Mouse (Mus musculus) MEL (cell line): ENCODE data around the gene Nsun3. TPM values are rescaled to one million over a fixed set of nuclear protein-coding genes. Genes with fewer than 3 reads are reported as not detected.

ENCODE experiments used
- DNase-seq: peaks from one replicate; pipeline ENCODE4 v3.0.0; 2011; ENCODE audit warnings: low read depth, low spot score
- H3K27ac ChIP-seq: 2 replicates; pipeline ENCODE4 v1.5.1; 2012; ENCODE audit warnings: low read depth, mild to moderate bottlenecking, control low read depth, low read length, moderate library complexity; ENCODE audit not compliant: control insufficient read depth
- H3K27me3 ChIP-seq, 2 experiments: fragments of 150-350 bp in 1 of 2; sonication (generic) in 1 of 2; 2 replicates each; pipeline ENCODE4 v1.6.1; 2012; ENCODE audit warnings: low read length in 2 of 2, mild to moderate bottlenecking in 2 of 2, improper control_type of control experiment in 1 of 2, moderate library complexity in 1 of 2; ENCODE audit not compliant: insufficient read depth in 2 of 2, control insufficient read depth in 1 of 2
- H3K36me3 ChIP-seq, 2 experiments: 2 replicates each; pipeline ENCODE4 v1.6.1; 2012 to 2014; ENCODE audit warnings: low read length in 2 of 2, improper control_type of control experiment in 1 of 2, inconsistent platforms in 1 of 2, mild to moderate bottlenecking in 1 of 2; ENCODE audit not compliant: insufficient read depth in 2 of 2, control insufficient read depth in 1 of 2
- H3K4me1 ChIP-seq, 2 experiments: fragments of 150-350 bp in 1 of 2; sonication (generic) in 1 of 2; 2 replicates each; pipeline ENCODE4 v1.6.1; 2012; ENCODE audit warnings: low read length in 2 of 2, improper control_type of control experiment in 1 of 2, mild to moderate bottlenecking in 1 of 2; ENCODE audit not compliant: insufficient read depth in 2 of 2, control insufficient read depth in 1 of 2
- H3K4me3 ChIP-seq, 2 experiments: fragments of 150-350 bp in 1 of 2; sonication (generic) in 1 of 2; 2 replicates each; pipeline ENCODE4 v1.5.1; 2012; ENCODE audit warnings: low read depth in 2 of 2, low read length in 2 of 2, mild to moderate bottlenecking in 2 of 2, moderate library complexity in 2 of 2, control low read depth in 1 of 2, improper control_type of control experiment in 1 of 2; ENCODE audit not compliant: control insufficient read depth in 1 of 2, insufficient read depth in 1 of 2
- H3K79me2 ChIP-seq: 2 replicates; pipeline ENCODE4 v1.6.1; 2012; ENCODE audit warnings: mild to moderate bottlenecking, low read length, moderate library complexity; ENCODE audit not compliant: control insufficient read depth, poor library complexity, insufficient read depth
- H3K9ac ChIP-seq: 2 replicates; pipeline ENCODE4 v1.6.1; 2012; ENCODE audit warnings: low read depth, mild to moderate bottlenecking, control low read depth, low read length, moderate library complexity; ENCODE audit not compliant: control insufficient read depth, poor library complexity, severe bottlenecking
- H3K9me3 ChIP-seq: fragments of 150-350 bp; sonication (generic); replicated peaks from 2 replicates; pipeline ENCODE4 v1.6.1; 2012; ENCODE audit warnings: mild to moderate bottlenecking, low read length, improper control_type of control experiment, moderate library complexity; ENCODE audit not compliant: insufficient read depth
- CTCF ChIP-seq, 3 experiments: IDR thresholded peaks in 2 of 3; conservative IDR thresholded peaks in 1 of 3; 2 replicates each; pipeline ENCODE4 v1.5.1; 2011 to 2012; ENCODE audit warnings: low read length in 3 of 3, low read depth in 2 of 3, mild to moderate bottlenecking in 2 of 3, improper control_type of control experiment in 1 of 3, inconsistent platforms in 1 of 3, mixed read lengths in 1 of 3, moderate library complexity in 1 of 3; ENCODE audit not compliant: control insufficient read depth in 1 of 3, insufficient read depth in 1 of 3, poor library complexity in 1 of 3, severe bottlenecking in 1 of 3
- ELF1 ChIP-seq: IDR thresholded peaks from 2 replicates; pipeline ENCODE4 v1.6.1; 2014; ENCODE audit warnings: low read depth, mild to moderate bottlenecking, inconsistent platforms, low read length, improper control_type of control experiment, moderate library complexity
- GATA1 ChIP-seq: IDR thresholded peaks from 2 replicates; pipeline ENCODE4 v1.6.1; 2011; ENCODE audit warnings: low read depth, low read length, improper control_type of control experiment
- KAT2A ChIP-seq: conservative IDR thresholded peaks from 2 replicates; pipeline ENCODE4 v1.6.1; 2012; ENCODE audit warnings: low read depth, low read length, improper control_type of control experiment, inconsistent platforms
- MYB ChIP-seq: IDR thresholded peaks from 2 replicates; pipeline ENCODE4 v1.6.1; 2011; ENCODE audit warnings: mild to moderate bottlenecking, low read depth, low read length, improper control_type of control experiment
- NRF1 ChIP-seq: IDR thresholded peaks from 2 replicates; pipeline ENCODE4 v1.6.1; 2014; ENCODE audit warnings: low read depth, mild to moderate bottlenecking, inconsistent platforms, low read length, improper control_type of control experiment, moderate library complexity; ENCODE audit not compliant: poor library complexity, insufficient read depth, severe bottlenecking
- POLR2AphosphoS5 ChIP-seq: IDR thresholded peaks from 2 replicates; pipeline ENCODE4 v1.6.1; 2012; ENCODE audit warnings: low read depth, borderline replicate concordance, mild to moderate bottlenecking, inconsistent platforms, low read length, moderate library complexity, mixed read lengths
- RCOR1 ChIP-seq: IDR thresholded peaks from 2 replicates; pipeline ENCODE4 v1.6.1; 2012; ENCODE audit warnings: low read depth, mild to moderate bottlenecking, inconsistent platforms, low read length, improper control_type of control experiment
- SIN3A ChIP-seq: IDR thresholded peaks from 2 replicates; pipeline ENCODE4 v1.6.1; 2012; ENCODE audit warnings: low read length, improper control_type of control experiment, inconsistent platforms
- SMC3 ChIP-seq: IDR thresholded peaks from 2 replicates; pipeline ENCODE4 v1.6.1; 2011; ENCODE audit warnings: low read depth, low read length, improper control_type of control experiment
- TAL1 ChIP-seq: IDR thresholded peaks from 2 replicates; pipeline ENCODE4 v1.6.1; 2012; ENCODE audit warnings: mild to moderate bottlenecking, inconsistent platforms, low read length, moderate library complexity, mixed read lengths
- TCF12 ChIP-seq: IDR thresholded peaks from 2 replicates; pipeline ENCODE4 v1.6.1; 2014; ENCODE audit warnings: low read depth, mild to moderate bottlenecking, inconsistent platforms, low read length, improper control_type of control experiment, moderate library complexity
- UBTF ChIP-seq: IDR thresholded peaks from 2 replicates; pipeline ENCODE4 v1.6.1; 2012; ENCODE audit warnings: low read depth, mild to moderate bottlenecking, inconsistent platforms, low read length, improper control_type of control experiment, moderate library complexity, borderline replicate concordance; ENCODE audit not compliant: insufficient read depth
- USF2 ChIP-seq, 2 experiments: IDR thresholded peaks; 2 replicates each; pipeline ENCODE4 v1.6.1; 2011 to 2012; ENCODE audit warnings: improper control_type of control experiment in 2 of 2, low read length in 2 of 2, borderline replicate concordance in 1 of 2, inconsistent platforms in 1 of 2, low read depth in 1 of 2, mild to moderate bottlenecking in 1 of 2; ENCODE audit not compliant: insufficient read depth in 1 of 2
- ZNF384 ChIP-seq: IDR thresholded peaks from 2 replicates; pipeline ENCODE4 v1.6.1; 2012; ENCODE audit warnings: low read depth, mild to moderate bottlenecking, inconsistent platforms, low read length, improper control_type of control experiment
- polyA plus RNA-seq, 2 experiments: library from polyadenylated mRNA; stranded (reverse) in 1 of 2; unstranded in 1 of 2; fragments of >175 nt in 1 of 2; fragments of >200 nt in 1 of 2; gene quantifications; 2 replicates each; pipeline versions ENCODE4 v1.2.1 to v1.2.4; 2012; ENCODE audit warnings: low replicate concordance in 2 of 2, low read depth in 1 of 2; ENCODE audit not compliant: insufficient read length in 2 of 2, insufficient read depth in 1 of 2, missing spikeins in 1 of 2
- total RNA-seq: library from RNA; depleted of rRNA; stranded (reverse); fragments of 300-350 nt; gene quantifications from 2 replicates; pipeline ENCODE4 v1.2.3, GENCODE M21; 2012

Gene Nsun3
- total and polyA plus RNA-seq, 3 experiments: 4.1 to 7.4 TPM; not detected in 1

GRCm38 (mm10) chr16:62798808-62799207 lies 12.2 kb upstream of the Nsun3 start:
- Histone ChIP-seq H3K27ac (no peak overlapping the region), H3K9ac (no peak overlapping the region), H3K79me2 (no peaks in the 10 kb centered on the region), H3K4me3 (no peak overlapping the region), H3K4me1 (no peaks in the 10 kb centered on the region), H3K36me3 (no peaks in the 10 kb centered on the region), H3K9me3 (no peaks in the 10 kb centered on the region), H3K27me3 (no peaks in the 10 kb centered on the region)
- no peak for TF ChIP-seq TCF12
- no peak for TF ChIP-seq POLR2AphosphoS5
- no peak for TF ChIP-seq ELF1
- no peak for TF ChIP-seq NRF1
- no peak for TF ChIP-seq TAL1
- no peak for TF ChIP-seq SIN3A
- TF ChIP-seq MYB: no peak
- no peak for TF ChIP-seq USF2 (IDR thresholded peaks at IDR 0.05; ENCODE audit: borderline replicate concordance in 1 of 2, insufficient read depth in 1 of 2, low read depth in 1 of 2, low read length in 2 of 2)
- TF ChIP-seq ZNF384: no peak
- no peak for TF ChIP-seq SMC3
- no peak for TF ChIP-seq UBTF
- TF ChIP-seq KAT2A: no peak
- TF ChIP-seq RCOR1: no peak
- DNase-seq: no peak

- no peak for DNase-seq
- Histone ChIP-seq H3K9ac (no peak overlapping the region), H3K9me3 (no peaks in the 10 kb centered on the region), H3K27me3 (no peaks in the 10 kb centered on the region), H3K27ac (no peak overlapping the region), H3K4me1 (no peaks in the 10 kb centered on the region), H3K36me3 (no peaks in the 10 kb centered on the region), H3K79me2 (no peaks in the 10 kb centered on the region), H3K4me3 (no peak overlapping the region)
- TF ChIP-seq NRF1: no peak
These were observed 10.0 kb upstream of the Nsun3 start for GRCm38 (mm10) chr16:62796608-62797007.

GRCm38 (mm10) chr16:62782229-62782628 lies 4.4 kb downstream of the Nsun3 start:
- H3K27ac ChIP-seq: no peak overlapping the region
- peaks cover 0 to 13% of the 10 kb centered on the region in 2 experiments; a peak in 2 of 4 replicates for H3K36me3 ChIP-seq
- no peaks in the 10 kb centered on the region for H3K9me3 ChIP-seq
- no peaks in the 10 kb centered on the region for H3K27me3 ChIP-seq
- peaks cover 15% of the 10 kb centered on the region for H3K79me2 ChIP-seq
- no peak overlapping the region for H3K4me3 ChIP-seq
- peak; percentile 51 for DNase-seq
- TF ChIP-seq CTCF (IDR thresholded peaks at IDR 0.05 in 2 of 3, conservative IDR thresholded peaks at IDR 0.05 in 1 of 3; ENCODE audit: control insufficient read depth in 1 of 3, insufficient read depth in 1 of 3, low read depth in 2 of 3, low read length in 3 of 3, poor library complexity in 1 of 3, severe bottlenecking in 1 of 3): peak in 2 of 3 experiments; percentile 12 to 40; a peak in 2 of 6 replicates
- TF ChIP-seq GATA1: no peak
- peaks cover 0 to 9% of the 10 kb centered on the region in 2 experiments; a peak in 2 of 4 replicates for H3K4me1 ChIP-seq
- H3K9ac ChIP-seq: no peak overlapping the region
